In the genomic region with DNA sequence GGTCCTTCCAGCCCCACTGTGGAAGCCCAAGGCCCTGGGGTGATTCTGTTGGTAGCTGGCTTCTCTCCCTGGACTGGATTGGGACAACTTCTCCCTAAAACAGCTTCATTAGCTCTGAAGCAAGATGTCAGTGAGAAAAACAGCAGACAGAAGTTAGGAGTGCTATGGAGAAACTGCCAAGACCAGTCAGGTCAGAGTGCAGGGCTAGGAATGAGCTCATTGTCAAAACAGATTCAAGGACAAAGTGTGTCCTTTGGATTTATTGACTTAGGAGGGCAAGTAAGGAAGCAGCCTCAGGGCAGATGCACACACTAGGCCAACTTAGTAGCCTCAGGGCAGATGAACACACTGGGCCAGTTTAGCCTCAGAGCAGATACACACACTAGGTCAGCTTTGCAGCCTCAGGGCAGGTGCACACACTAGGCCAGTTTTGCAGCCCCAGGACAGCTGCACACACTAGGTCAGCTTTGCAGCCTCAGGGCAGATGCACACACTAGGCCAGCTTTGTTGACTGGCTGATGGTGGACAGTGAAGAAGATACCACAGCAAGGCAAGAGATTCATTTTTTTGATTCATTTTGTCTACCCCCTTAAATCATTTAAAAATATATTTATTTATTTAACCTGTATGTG, we compare ENCODE assay signal across 22 mouse cellular contexts. TPM values are rescaled to one million over a fixed set of nuclear protein-coding genes. Genes with fewer than 3 reads are reported as not detected.
A peak's percentile ranks its signal among the peaks of the same experiment; 100 is the strongest.
DNase-seq lines count a peak whose midpoint lies in the region; ATAC-seq and TF ChIP-seq lines count a peak whose summit lies in the region.
"Had no signal": no experiment of that assay in that cellular context is flagged by ENCODE, and none has a peak within 500 bp of the region (broad histone marks: within the 10 kb centered on the region; RNA-seq: fewer than 3 reads in every experiment).

No protein-coding gene starts in this region.

- no peak for ATAC-seq in kidney, embryonic 16.5 days (ENCODE audit: low FRiP score, low TSS enrichment)
- ATAC-seq in hindbrain, embryonic 13.5 days (ENCODE audit: low FRiP score) = no peak
- ATAC-seq: inflammation-experienced regulatory T-cells, adult 6 months had no signal

- no peak overlapping the region for H3K27ac ChIP-seq in kidney, embryonic 16.5 days (ENCODE audit: low read length)
- H3K27ac ChIP-seq in hindbrain, embryonic 13.5 days = no peak overlapping the region
- H3K27ac ChIP-seq: embryonic facial prominence, embryonic 15.5 days; forebrain, embryonic 10.5 days had no signal

- no peak for TF ChIP-seq CTCF in lung, adult 2 months (IDR thresholded peaks at IDR 0.05; ENCODE audit: insufficient read depth, low read length)

- H3K4me1 ChIP-seq in kidney, embryonic 16.5 days (ENCODE audit: insufficient read depth, low read length) = peaks cover 15% of the 10 kb centered on the region
- no peaks in the 10 kb centered on the region; the same call in 1 of the 2 replicates for H3K4me1 ChIP-seq in lung, adult 2 months (ENCODE audit: control insufficient read depth, insufficient read depth, low read length)
- H3K4me1 ChIP-seq in hindbrain, embryonic 13.5 days (replicated peaks) = no peaks in the 10 kb centered on the region

- no peak overlapping the region for H3K4me2 ChIP-seq in kidney, embryonic 16.5 days (replicated peaks; ENCODE audit: low read depth, low read length)
- no peak overlapping the region for H3K4me2 ChIP-seq in hindbrain, embryonic 13.5 days
- H3K4me2 ChIP-seq: embryonic facial prominence, embryonic 15.5 days; lung, embryonic 14.5 days had no signal

- no peak for TF ChIP-seq POLR2A in lung, adult 2 months (IDR thresholded peaks at IDR 0.05; ENCODE audit: borderline replicate concordance, extremely low read depth, low read depth, low read length)

- DNase-seq in kidney, adult 18-20 months = peak; percentile 47
- peak; percentile 36 for DNase-seq in lung, postnatal 25 days (ENCODE audit: low spot score)
- DNase-seq in lung, adult 2 months = no peak
- DNase-seq in kidney, postnatal 14 days = peak; percentile 37
- DNase-seq in embryo, embryonic 10 days (ENCODE audit: low spot score) = no peak
- DNase-seq: cerebellum, adult 9-10 months; embryo, embryonic 11 days; gastrocnemius, postnatal 10 days; layer of hippocampus, adult 9-11 months; lung, embryonic 14.5 days; right cerebral cortex, adult 18-20 months; thymus, adult 2 months had no signal

- H3K36me3 ChIP-seq in kidney, embryonic 16.5 days (ENCODE audit: insufficient read depth, low read length) = no peaks in the 10 kb centered on the region
- H3K36me3 ChIP-seq in hindbrain, embryonic 13.5 days = no peaks in the 10 kb centered on the region
- H3K36me3 ChIP-seq: embryonic facial prominence, embryonic 15.5 days; forebrain, embryonic 10.5 days had no signal

- H3K27me3 ChIP-seq in kidney, embryonic 16.5 days (ENCODE audit: insufficient read depth, low read length) = no peaks in the 10 kb centered on the region
- no peaks in the 10 kb centered on the region for H3K27me3 ChIP-seq in hindbrain, embryonic 13.5 days
- H3K27me3 ChIP-seq: embryonic facial prominence, embryonic 15.5 days had no signal

- no peak overlapping the region for H3K4me3 ChIP-seq in kidney, embryonic 16.5 days (ENCODE audit: low read length)
- no peak overlapping the region for H3K4me3 ChIP-seq in lung, adult 2 months (replicated peaks; ENCODE audit: extremely low read depth, low read depth, low read length)
- H3K4me3 ChIP-seq in hindbrain, embryonic 13.5 days = no peak overlapping the region
- H3K4me3 ChIP-seq: embryonic facial prominence, embryonic 15.5 days; forebrain, embryonic 10.5 days had no signal

- no peaks in the 10 kb centered on the region for H3K9me3 ChIP-seq in kidney, embryonic 16.5 days (ENCODE audit: low read length)
- H3K9me3 ChIP-seq in hindbrain, embryonic 13.5 days = no peaks in the 10 kb centered on the region
- H3K9me3 ChIP-seq: embryonic facial prominence, embryonic 15.5 days; forebrain, embryonic 10.5 days had no signal

- H3K9ac ChIP-seq in kidney, embryonic 16.5 days (replicated peaks; ENCODE audit: low read length) = no peak overlapping the region
- no peak overlapping the region for H3K9ac ChIP-seq in hindbrain, embryonic 13.5 days
- H3K9ac ChIP-seq: embryonic facial prominence, embryonic 15.5 days; lung, embryonic 14.5 days had no signal

RNA-seq across cellular contexts. Expression of a gene that starts 2.6 kb away (rescaled TPM):
- polyA plus RNA-seq in kidney, embryonic 16.5 days (2015; fragmentation: Nextera tagmentation; extraction: Ambion mirVana) = 2.2 and 4.6 TPM in 2 replicates
- 7.2 and 16.1 TPM in 2 replicates for polyA plus RNA-seq in lung, adult 2 months (2012; rRNA removed)
- polyA plus RNA-seq in hindbrain, embryonic 13.5 days (2015; fragmentation: Nextera tagmentation; extraction: Ambion mirVana) = 0.52 TPM in 1 of 2 replicates, not detected in the other
- polyA plus RNA-seq: forebrain, embryonic 10.5 days; hindbrain, embryonic 11.5 days; inflammation-experienced regulatory T-cells, adult 6 months; neural tube, embryonic 11.5 days had no signal

RNA-seq across cellular contexts. Expression of a gene that starts 32.1 kb away (rescaled TPM):
- polyA plus RNA-seq in kidney, embryonic 16.5 days (2015; fragmentation: Nextera tagmentation; extraction: Ambion mirVana) = 9.7 TPM in 2 replicates
- polyA plus RNA-seq in lung, adult 2 months (2012; rRNA removed) = 12.8 and 22.1 TPM in 2 replicates
- 4.2 and 4.5 TPM in 2 replicates for polyA plus RNA-seq in hindbrain, embryonic 13.5 days (2015; fragmentation: Nextera tagmentation; extraction: Ambion mirVana)

RNA-seq across cellular contexts. Expression of a gene that starts 47.8 kb away (rescaled TPM):
- not detected in 2 replicates for polyA plus RNA-seq in kidney, embryonic 16.5 days (2015; fragmentation: Nextera tagmentation; extraction: Ambion mirVana)
- polyA plus RNA-seq in lung, adult 2 months (2012; rRNA removed) = not detected in 2 replicates
- polyA plus RNA-seq in hindbrain, embryonic 13.5 days (2015; fragmentation: Nextera tagmentation; extraction: Ambion mirVana) = not detected in 2 replicates
- polyA plus RNA-seq: embryonic facial prominence, embryonic 15.5 days; forebrain, embryonic 10.5 days; heart, postnatal 0 days; hindbrain, embryonic 11.5 days; inflammation-experienced regulatory T-cells, adult 6 months; limb, embryonic 11.5 days; lung, embryonic 14.5 days; neural tube, embryonic 11.5 days; stomach, embryonic 14.5 days; thymus, adult 2 months had no signal

Comparison
In these comparisons a context has a peak if more than half of its experiments do, and no peak if none do; other contexts are left out.
1. DNase-seq: peak in kidney, adult 18-20 months (single experiment), lung, postnatal 25 days (single experiment) and kidney, postnatal 14 days (single experiment); none in lung, adult 2 months (single experiment) and embryo, embryonic 10 days (single experiment).